Mouse (Mus musculus) bone marrow, adult 2 months (tissue): ENCODE data around the gene Ccdc57.

Experiments used
- CTCF ChIP-seq: fragments of 200-500 bp; IDR thresholded peaks from 2 replicates; pipeline ENCODE4 v1.5.1; 2011; ENCODE audit warnings: low read length, control low read depth; ENCODE audit not compliant: control insufficient read depth, insufficient read depth
- POLR2A ChIP-seq: fragments of 200-500 bp; IDR thresholded peaks from 2 replicates; pipeline ENCODE4 v1.6.1; 2011; ENCODE audit warnings: low read depth, mild to moderate bottlenecking, control low read depth, low read length, borderline replicate concordance; ENCODE audit not compliant: control insufficient read depth

DNA sequence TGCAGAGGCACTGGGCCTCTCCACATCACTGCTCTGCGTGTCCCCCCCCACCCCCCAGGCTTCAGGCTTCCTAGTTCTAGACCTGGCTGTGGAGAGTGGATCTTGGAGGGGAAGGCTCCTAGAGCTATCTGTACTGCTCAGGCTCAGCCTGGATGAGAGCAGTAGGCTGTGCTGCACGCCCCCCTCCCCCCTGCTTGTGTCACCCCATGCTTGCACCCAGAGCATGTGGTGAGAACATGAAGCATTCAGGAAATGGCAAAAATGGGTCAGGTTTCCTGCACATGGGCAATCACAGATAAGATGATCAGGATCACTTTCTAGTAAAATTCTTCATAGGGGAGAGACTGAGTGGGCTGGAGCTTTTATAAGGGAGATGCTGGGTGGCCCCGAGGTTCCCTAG lies 26.9 kb upstream of the Ccdc57 start:
- TF ChIP-seq CTCF, result no peak
- no peak for TF ChIP-seq POLR2A
